Mouse (Mus musculus): ENCODE results near the gene Olfr1032. TPM values are rescaled to one million over a fixed set of nuclear protein-coding genes. Genes with fewer than 3 reads are reported as not detected.
"Not testable (repeated sequence)": the region's sequence is repeated elsewhere in the genome, so short reads cannot be mapped to it uniquely, and the experiment has no call there.

Gene Olfr1032
- polyA plus RNA-seq (2015; fragmentation: Nextera tagmentation; extraction: Ambion mirVana), result not detected in 2 replicates

GRCm38 (mm10) chr2:86005240-86005639, at the start of gene Olfr1032:
Gene Olfr1032, plus strand, starts transcription at chr2:86005540.
- Histone ChIP-seq H3K27ac (no peak within 1 kb of the TSS), H3K36me3 (ENCODE audit: insufficient read depth, low read length) (no peaks in the 10 kb centered on the region), H3K4me3 (replicated peaks; ENCODE audit: low read depth, low read length) (no peak within 1 kb of the TSS), H3K9ac (ENCODE audit: low read depth, low read length) (no peak within 1 kb of the TSS), H3K27me3 (ENCODE audit: insufficient read depth, low read length) (no peaks in the 10 kb centered on the region), H3K9me3 (replicated peaks; ENCODE audit: low read length) (no peaks in the 10 kb centered on the region), H3K4me1 (replicated peaks; ENCODE audit: insufficient read depth, low read length) (no peaks in the 10 kb centered on the region), H3K4me2 (ENCODE audit: low read length) (no peak within 1 kb of the TSS)
- DNase-seq (ENCODE audit: low spot score), result no peak
- 82% methylated on average over 7 of the region's 7 CpGs for WGBS
- no peak for TF ChIP-seq CTCF (IDR thresholded peaks at IDR 0.05; ENCODE audit: low read depth)
- ATAC-seq (replicated peaks; ENCODE audit: low FRiP score, low read depth), result no peak

DNA sequence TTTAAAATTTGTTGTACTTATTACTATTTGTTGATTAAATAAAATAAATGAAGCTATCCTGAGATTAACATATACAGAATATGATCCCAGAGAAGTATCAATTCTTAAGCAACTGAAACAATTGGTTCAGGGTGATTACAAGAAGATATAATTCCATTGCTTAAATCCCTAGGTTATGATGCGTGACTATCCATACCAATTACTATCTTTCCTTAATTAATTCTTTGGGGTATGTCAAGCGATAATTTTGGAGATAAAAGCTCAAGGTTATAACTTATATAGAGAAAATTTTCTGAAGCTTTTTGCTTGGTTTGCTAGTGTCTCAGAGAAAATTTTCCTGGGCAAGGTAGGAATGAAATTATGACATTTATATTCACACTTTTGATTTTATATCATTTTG, 31.7 kb upstream of the Olfr1032 start, which contains the start of gene Olfr1029:
Olfr1029 (plus strand) TSS at position 301 of the 400 bp plus-strand sequence.
- ATAC-seq (replicated peaks; ENCODE audit: low FRiP score, low read depth) (no peak), DNase-seq (ENCODE audit: low spot score) (no peak)
- no peak within 1 kb of the TSS for H3K4me2 ChIP-seq (ENCODE audit: low read length)
- no peak within 1 kb of the TSS for H3K9ac ChIP-seq (ENCODE audit: low read depth, low read length)
- no peaks in the 10 kb centered on the region for H3K9me3 ChIP-seq (replicated peaks; ENCODE audit: low read length)
- 89% methylated on average over 2 of the region's 2 CpGs for WGBS
- H3K27ac ChIP-seq, result no peak within 1 kb of the TSS
- no peaks in the 10 kb centered on the region for H3K36me3 ChIP-seq (ENCODE audit: insufficient read depth, low read length)
- H3K4me1 ChIP-seq (replicated peaks; ENCODE audit: insufficient read depth, low read length), result no peaks in the 10 kb centered on the region
- no peak within 1 kb of the TSS for H3K4me3 ChIP-seq (replicated peaks; ENCODE audit: low read depth, low read length)
- no peaks in the 10 kb centered on the region for H3K27me3 ChIP-seq (ENCODE audit: insufficient read depth, low read length)
- no peak for TF ChIP-seq CTCF (IDR thresholded peaks at IDR 0.05; ENCODE audit: low read depth)

DNA sequence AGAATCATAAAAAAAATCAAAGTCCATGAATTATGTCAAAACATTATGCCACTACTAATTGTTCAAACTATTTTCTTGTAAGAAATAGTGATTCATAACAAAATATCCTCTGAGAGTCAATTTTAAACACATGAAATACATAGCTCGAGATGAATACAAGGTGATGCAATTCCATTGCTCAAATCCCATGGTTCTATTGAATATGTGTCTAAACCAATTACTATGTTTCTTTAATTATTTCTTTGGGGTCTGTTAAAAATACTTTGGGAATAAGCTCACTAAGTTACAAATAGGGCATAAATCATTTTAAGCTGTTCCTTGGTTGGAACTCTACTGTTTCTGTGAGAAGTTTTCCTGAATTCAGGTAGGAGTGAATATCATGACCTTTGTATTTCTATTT, 26.4 kb upstream of the Olfr1032 start, which contains the start of gene Olfr1030:
Olfr1030 (plus strand) TSS at position 301 of the 400 bp plus-strand sequence.
- no peak within 1 kb of the TSS for H3K27ac ChIP-seq
- ATAC-seq (replicated peaks; ENCODE audit: low FRiP score, low read depth), result no peak
- H3K9me3 ChIP-seq (replicated peaks; ENCODE audit: low read length), result no peaks in the 10 kb centered on the region
- no peak within 1 kb of the TSS for H3K4me2 ChIP-seq (ENCODE audit: low read length)
- TF ChIP-seq CTCF (IDR thresholded peaks at IDR 0.05; ENCODE audit: low read depth), result no peak
- H3K4me3 ChIP-seq (replicated peaks; ENCODE audit: low read depth, low read length), result no peak within 1 kb of the TSS
- H3K36me3 ChIP-seq (ENCODE audit: insufficient read depth, low read length), result no peaks in the 10 kb centered on the region
- WGBS, result 74% methylated on average over 1 of the region's 1 CpGs
- no peaks in the 10 kb centered on the region for H3K4me1 ChIP-seq (replicated peaks; ENCODE audit: insufficient read depth, low read length)
- H3K9ac ChIP-seq (ENCODE audit: low read depth, low read length), result no peak within 1 kb of the TSS
- H3K27me3 ChIP-seq (ENCODE audit: insufficient read depth, low read length), result no peaks in the 10 kb centered on the region
- no peak for DNase-seq (ENCODE audit: low spot score)

DNA sequence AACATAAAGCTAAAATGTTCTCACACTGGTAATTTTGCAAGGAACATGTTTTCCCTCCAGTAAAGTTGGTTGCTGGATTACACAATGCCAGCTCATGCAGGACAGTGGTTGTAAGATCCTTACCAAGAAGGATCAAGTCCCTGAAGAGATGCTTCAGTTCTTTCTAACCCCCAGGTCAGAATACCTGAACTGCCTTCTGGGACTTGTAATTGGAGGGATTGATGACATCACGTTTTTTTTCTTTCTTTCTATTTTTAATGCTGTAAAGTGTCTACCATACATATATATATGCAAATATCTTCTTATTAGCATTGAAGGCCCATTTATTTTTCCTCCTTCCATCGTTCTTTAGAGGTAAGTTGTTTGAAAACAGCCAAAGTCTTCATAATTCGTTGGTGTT, 15.3 kb upstream of the Olfr1032 start, which contains the start of gene Olfr1031:
Olfr1031 (plus strand) TSS at position 301 of the 400 bp plus-strand sequence.
- no peaks in the 10 kb centered on the region for H3K9me3 ChIP-seq (replicated peaks; ENCODE audit: low read length)
- H3K4me3 ChIP-seq (replicated peaks; ENCODE audit: low read depth, low read length), result no peak within 1 kb of the TSS
- TF ChIP-seq CTCF (IDR thresholded peaks at IDR 0.05; ENCODE audit: low read depth), result no peak
- DNase-seq (ENCODE audit: low spot score) (no peak), ATAC-seq (replicated peaks; ENCODE audit: low FRiP score, low read depth) (no peak)
- H3K4me1 ChIP-seq (replicated peaks; ENCODE audit: insufficient read depth, low read length), result no peaks in the 10 kb centered on the region
- no peak within 1 kb of the TSS for H3K9ac ChIP-seq (ENCODE audit: low read depth, low read length)
- 56% methylated on average over 3 of the region's 3 CpGs for WGBS
- H3K4me2 ChIP-seq (ENCODE audit: low read length), result no peak within 1 kb of the TSS
- no peaks in the 10 kb centered on the region for H3K27me3 ChIP-seq (ENCODE audit: insufficient read depth, low read length)
- no peaks in the 10 kb centered on the region for H3K36me3 ChIP-seq (ENCODE audit: insufficient read depth, low read length)
- no peak within 1 kb of the TSS for H3K27ac ChIP-seq

DNA sequence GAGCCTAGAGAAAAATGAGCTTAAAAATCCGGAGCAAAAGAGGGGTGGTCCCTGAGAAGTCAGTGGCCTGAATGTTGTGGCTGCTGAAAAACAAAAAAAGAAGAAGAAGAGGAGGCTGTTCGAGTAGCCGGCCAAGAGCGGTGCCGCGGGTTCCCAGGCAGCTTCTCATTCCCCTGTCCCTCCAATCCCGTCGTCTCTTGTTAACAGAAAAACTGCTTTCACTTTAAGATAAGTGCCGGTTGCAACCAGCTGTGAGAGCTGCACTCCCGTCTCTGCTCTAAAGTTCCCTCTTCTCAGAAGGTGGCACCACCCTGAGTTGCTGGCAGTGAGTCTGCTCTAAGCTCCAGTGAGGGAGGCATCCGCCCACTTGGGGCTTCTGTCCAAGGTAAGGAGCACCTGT, 15.1 kb downstream of the Olfr1032 start, which contains the start of gene Olfr1033:
Olfr1033 (plus strand) TSS at position 228 of the 400 bp plus-strand sequence.
- H3K4me3 ChIP-seq (replicated peaks; ENCODE audit: low read depth, low read length), result peak within 1 kb of the TSS; percentile 32
- H3K27ac ChIP-seq, result peak within 1 kb of the TSS; percentile 77
- not testable (repeated sequence) for H3K9ac ChIP-seq (ENCODE audit: low read depth, low read length); ATAC-seq (replicated peaks; ENCODE audit: low FRiP score, low read depth); H3K27me3 ChIP-seq (ENCODE audit: insufficient read depth, low read length); H3K4me1 ChIP-seq (replicated peaks; ENCODE audit: insufficient read depth, low read length); H3K9me3 ChIP-seq (replicated peaks; ENCODE audit: low read length); H3K36me3 ChIP-seq (ENCODE audit: insufficient read depth, low read length)
- WGBS, result under 1% methylated on average over 10 of the region's 11 CpGs
- DNase-seq (ENCODE audit: low spot score), result peak; percentile 74
- H3K4me2 ChIP-seq (ENCODE audit: low read length), result peak within 1 kb of the TSS; percentile 47

DNA sequence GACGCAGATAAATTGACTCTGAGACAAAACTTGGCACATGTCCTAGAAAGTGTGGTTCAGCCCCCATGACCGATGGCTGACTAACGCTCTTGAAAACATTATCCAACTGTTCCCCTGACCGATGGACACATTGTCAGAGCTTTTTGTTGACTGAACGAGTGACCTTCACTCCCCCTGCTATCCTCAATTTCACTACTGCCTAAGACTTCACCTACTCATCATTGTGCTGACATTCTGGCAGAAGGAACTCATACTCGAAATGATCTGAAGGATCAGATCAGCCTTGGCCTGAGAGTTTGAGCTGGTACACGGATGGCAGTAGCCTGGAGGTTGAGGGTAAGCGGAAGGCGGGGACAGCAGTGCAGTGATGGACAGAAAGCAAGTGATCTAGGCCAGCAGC, 16.2 kb downstream of the Olfr1032 start:
- not testable (repeated sequence) for H3K27ac ChIP-seq; DNase-seq (ENCODE audit: low spot score); H3K9ac ChIP-seq (ENCODE audit: low read depth, low read length); H3K36me3 ChIP-seq (ENCODE audit: insufficient read depth, low read length); ATAC-seq (replicated peaks; ENCODE audit: low FRiP score, low read depth); H3K4me2 ChIP-seq (ENCODE audit: low read length); H3K4me3 ChIP-seq (replicated peaks; ENCODE audit: low read depth, low read length); H3K27me3 ChIP-seq (ENCODE audit: insufficient read depth, low read length); H3K9me3 ChIP-seq (replicated peaks; ENCODE audit: low read length); H3K4me1 ChIP-seq (replicated peaks; ENCODE audit: insufficient read depth, low read length)
- WGBS, result 29% methylated on average over 2 of the region's 9 CpGs

- no peak within 1 kb of the TSS for H3K4me3 ChIP-seq (replicated peaks; ENCODE audit: low read depth, low read length)
- no peak within 1 kb of the TSS for H3K27ac ChIP-seq
- no peak for TF ChIP-seq CTCF (IDR thresholded peaks at IDR 0.05; ENCODE audit: low read depth)
- no peaks in the 10 kb centered on the region for H3K9me3 ChIP-seq (replicated peaks; ENCODE audit: low read length)
- no peak within 1 kb of the TSS for H3K4me2 ChIP-seq (ENCODE audit: low read length)
- ATAC-seq (replicated peaks; ENCODE audit: low FRiP score, low read depth), result no peak
- H3K27me3 ChIP-seq (ENCODE audit: insufficient read depth, low read length), result no peaks in the 10 kb centered on the region
- H3K9ac ChIP-seq (ENCODE audit: low read depth, low read length), result no peak within 1 kb of the TSS
- no peaks in the 10 kb centered on the region for H3K4me1 ChIP-seq (replicated peaks; ENCODE audit: insufficient read depth, low read length)
- no peak for DNase-seq (ENCODE audit: low spot score)
- no peaks in the 10 kb centered on the region for H3K36me3 ChIP-seq (ENCODE audit: insufficient read depth, low read length)
Observed at GRCm38 (mm10) chr2:86045561-86045960, 40.2 kb downstream of the Olfr1032 start, which contains the start of gene Olfr1034. Gene Olfr1034, plus strand, starts transcription at chr2:86045861.

- DNase-seq (ENCODE audit: low spot score); H3K4me3 ChIP-seq (replicated peaks; ENCODE audit: low read depth, low read length); H3K4me1 ChIP-seq (replicated peaks; ENCODE audit: insufficient read depth, low read length); H3K4me2 ChIP-seq (ENCODE audit: low read length); H3K9ac ChIP-seq (ENCODE audit: low read depth, low read length); H3K27me3 ChIP-seq (ENCODE audit: insufficient read depth, low read length); H3K27ac ChIP-seq; ATAC-seq (replicated peaks; ENCODE audit: low FRiP score, low read depth); H3K36me3 ChIP-seq (ENCODE audit: insufficient read depth, low read length); H3K9me3 ChIP-seq (replicated peaks; ENCODE audit: low read length): not testable (repeated sequence)
Observed at GRCm38 (mm10) chr2:86050777-86051176, 45.4 kb downstream of the Olfr1032 start.
